Mouse (Mus musculus) thymus, adult 2 months (tissue): Measurements from ENCODE around the gene Tmem40.

ENCODE experiments used
- CTCF ChIP-seq: fragments of 200-500 bp; IDR thresholded peaks from 2 replicates; pipeline ENCODE4 v1.5.1; 2012; ENCODE audit warnings: mild to moderate bottlenecking, control low read depth, low read length, moderate library complexity, borderline replicate concordance; ENCODE audit not compliant: control insufficient read depth, poor library complexity, insufficient read depth; ENCODE audit errors: extremely low read depth
- POLR2A ChIP-seq: fragments of 200-500 bp; IDR thresholded peaks from 2 replicates; pipeline ENCODE4 v1.6.1; 2012; ENCODE audit warnings: mild to moderate bottlenecking, low read length, control low read depth, moderate library complexity; ENCODE audit not compliant: control insufficient read depth, poor library complexity, insufficient read depth; ENCODE audit errors: extremely low read depth

DNA sequence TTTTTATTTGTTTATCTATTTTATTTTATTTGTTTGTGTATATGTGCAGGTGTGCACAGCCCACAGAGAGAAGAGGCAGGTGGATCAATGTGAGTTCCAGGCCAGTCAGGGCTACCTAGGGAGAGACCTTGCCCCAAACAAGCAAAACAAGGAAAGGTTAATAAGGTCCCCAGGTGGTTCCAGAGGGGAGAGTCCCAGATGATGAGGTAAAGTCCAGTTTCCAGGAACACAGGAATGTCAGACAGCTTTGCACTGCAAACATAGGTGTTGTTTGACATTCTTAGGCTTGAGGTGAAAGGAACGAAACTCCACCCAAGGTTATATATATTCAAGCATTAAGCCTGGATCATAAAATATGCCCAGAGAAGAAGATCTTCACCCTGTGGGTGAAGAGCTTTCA, 61.4 kb downstream of the Tmem40 start:
- TF ChIP-seq POLR2A, result no peak
- no peak for TF ChIP-seq CTCF
